Mouse (Mus musculus) CD4-positive, CD25-positive, alpha-beta regulatory T cell, adult 4 months (primary cell): ENCODE measurements around the gene Capsl. TPM values are rescaled to one million over a fixed set of nuclear protein-coding genes. Genes with fewer than 3 reads are reported as not detected.

Experiments
- ATAC-seq: one replicate; pipeline ENCODE4 v1.8.0; 2017
- polyA plus RNA-seq, 2 experiments: library from polyadenylated mRNA; unstranded; fragments of 100-300 nt; shearing (Covaris generic); gene quantifications; one replicate each; pipeline ENCODE4 v1.2.1; 2017

The Capsl gene
- 1 to 10 TPM; 5.9 to 6.3 TPM for polyA plus RNA-seq

DNA sequence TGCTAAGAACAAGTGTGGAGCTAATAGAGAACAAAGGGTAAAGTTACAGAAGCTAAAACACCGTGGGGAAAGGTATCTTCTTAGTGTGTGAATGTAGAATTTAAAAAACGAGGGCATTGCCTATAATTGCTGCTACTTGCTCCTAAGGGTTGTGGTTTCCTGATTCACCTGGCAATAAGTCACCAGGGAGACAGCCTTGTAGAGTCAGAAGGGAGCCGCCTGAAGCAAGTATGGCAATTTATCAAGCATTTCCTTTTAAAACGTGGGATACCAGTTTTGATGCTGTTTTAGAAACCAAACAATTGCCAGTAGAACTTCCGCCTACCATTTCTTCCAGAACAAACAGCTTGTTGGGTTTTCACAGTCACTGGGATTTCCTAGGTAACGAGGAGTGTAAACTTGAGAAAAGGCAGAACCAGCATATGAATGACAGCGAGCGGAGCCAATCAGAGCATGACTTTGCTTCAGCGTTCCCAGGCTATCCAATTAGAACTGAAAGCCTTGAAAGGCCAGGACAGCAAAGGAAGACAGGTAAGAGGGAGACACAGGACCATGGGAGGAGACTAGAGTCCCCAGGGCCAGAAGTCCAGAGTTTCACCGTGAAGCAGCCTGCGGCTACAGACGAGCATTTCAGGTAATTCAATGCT is at the start of gene Capsl:
Gene Capsl (plus strand): TSS at position 495 of the 647 bp plus-strand sequence.
- peak; percentile 96 for ATAC-seq

DNA sequence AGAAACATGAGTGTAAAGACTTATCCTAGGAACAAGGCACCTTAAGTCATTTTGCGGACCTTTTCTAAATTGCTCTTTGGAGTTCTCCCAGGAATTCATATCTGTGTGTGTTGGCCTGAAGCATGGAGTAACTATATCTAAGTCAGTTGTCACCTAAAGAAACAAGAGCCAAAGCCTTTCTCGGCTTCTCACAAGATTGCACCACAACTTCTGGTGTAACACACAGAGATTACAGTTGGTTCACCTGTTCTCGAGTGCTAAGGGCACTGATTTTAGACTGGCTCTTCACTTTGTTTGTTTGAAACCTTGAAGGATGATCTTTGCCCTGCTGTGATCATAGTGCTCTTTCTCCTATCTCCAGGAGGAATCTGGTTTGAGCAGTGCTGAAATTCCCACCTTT is 26.4 kb upstream of the Capsl start:
- no peak for ATAC-seq

DNA sequence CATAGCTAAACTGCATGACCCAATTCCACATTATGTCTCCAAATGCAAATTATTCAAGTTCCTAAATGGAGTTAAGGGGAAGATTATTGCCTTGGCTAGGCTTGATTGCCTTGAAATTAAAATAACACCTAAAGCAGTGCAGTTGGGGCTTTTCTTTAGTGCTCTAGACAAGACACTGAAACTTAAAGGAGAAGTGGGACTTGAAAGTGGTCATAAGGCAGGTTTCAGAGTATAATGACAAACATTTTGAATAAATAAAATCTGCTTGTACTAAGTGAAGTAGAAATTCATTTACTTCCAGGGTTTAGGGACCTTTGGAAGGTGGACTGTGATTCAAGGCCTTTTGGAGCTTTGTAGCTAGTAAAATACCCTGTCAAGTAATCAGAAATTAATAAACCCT is 14.7 kb upstream of the Capsl start:
- no peak for ATAC-seq

DNA sequence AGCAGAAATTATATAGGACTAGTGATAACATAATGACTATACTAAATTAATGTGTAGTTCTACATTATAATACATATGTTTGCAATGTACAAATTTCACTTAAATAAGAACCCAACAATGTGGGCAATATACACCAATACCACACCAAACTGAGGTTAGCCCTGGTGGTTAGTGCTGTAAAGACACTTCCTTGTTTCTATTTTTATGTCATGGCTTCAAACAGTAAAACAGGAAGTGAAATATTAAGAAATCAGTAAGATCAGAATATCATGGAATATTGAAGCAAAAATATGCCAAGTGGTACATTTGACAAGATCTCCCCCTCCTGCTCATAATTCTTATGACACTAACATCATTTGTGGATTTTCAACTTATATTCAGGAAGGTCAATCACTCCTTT is 8.0 kb upstream of the Capsl start:
- ATAC-seq: peak; percentile 32

DNA sequence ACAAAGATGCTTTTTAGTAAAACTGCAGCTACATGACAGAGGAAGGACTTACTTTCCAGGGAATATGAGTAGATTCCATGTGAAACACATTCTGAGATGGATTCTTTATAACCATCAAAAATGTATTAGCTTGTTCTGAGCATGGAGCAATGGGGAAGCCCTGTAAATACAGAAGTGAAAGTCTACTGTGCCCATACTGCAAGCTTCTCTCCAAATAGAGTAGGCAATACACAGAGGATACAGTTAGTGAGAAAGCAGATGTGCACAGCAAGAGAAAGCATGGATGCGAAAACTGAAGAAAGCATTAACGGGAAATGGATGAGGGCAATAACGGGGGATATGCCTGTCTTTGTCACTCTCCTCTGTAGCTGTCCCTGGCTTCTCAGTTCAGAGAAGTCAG is 6.0 kb upstream of the Capsl start:
- no peak for ATAC-seq

DNA sequence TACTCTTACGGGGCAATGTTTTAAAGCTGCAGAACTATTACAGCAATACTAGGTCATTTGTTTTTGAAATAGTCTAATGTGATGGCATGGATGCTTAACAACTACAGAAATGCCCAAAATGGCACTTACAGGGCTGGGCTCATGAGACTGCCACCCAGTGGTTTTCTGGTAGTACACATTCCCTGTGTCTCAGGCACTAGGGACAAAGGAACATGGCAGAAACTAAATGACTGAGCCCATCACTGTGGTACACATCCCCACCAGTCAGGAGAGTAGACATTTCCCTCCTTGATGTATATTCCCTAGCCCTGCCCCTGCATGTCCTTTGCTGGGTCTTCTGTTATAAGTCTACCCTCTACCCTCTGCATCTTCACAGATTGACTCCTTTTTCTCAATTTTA is 16.2 kb downstream of the Capsl start:
- ATAC-seq: no peak

DNA sequence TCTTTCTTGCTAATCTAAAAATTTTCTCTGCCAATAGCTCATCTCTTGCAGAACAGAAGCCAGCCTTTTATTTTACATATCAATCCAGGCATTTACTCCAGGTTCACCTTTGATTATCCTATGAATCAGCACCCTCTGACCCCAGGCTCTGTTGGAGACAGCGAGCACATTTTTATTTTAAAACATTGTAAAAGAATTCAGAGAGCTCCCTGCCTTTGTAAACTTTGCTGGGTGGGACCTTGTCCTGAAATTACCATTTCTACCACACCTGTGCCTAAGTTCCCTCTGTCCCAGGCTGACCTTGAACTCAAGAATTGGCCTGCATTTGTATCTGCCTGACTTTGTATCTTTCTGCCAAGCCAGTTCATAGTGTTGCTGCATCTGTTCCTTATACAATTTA is 17.0 kb downstream of the Capsl start:
- ATAC-seq: no peak

DNA sequence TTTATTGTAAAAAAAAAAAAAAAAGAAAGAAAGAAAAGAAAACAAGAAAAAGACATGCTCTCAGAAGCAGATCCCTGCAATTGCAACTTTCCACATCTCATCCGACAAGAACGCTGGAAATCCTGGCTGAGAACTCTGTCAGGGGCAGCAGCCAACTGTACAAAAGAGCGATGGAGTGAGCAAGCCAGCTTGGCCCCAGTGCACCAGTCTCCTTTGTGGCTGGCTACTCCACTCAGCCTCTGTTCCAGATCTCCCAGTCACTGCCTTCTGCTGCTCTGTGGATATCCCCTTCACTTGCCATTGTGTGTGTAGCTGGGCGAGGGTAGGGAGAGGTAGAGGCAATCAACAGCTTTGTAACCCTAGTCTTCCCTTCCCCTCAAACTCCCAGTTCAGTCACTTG is 18.4 kb downstream of the Capsl start:
- ATAC-seq: no peak

DNA sequence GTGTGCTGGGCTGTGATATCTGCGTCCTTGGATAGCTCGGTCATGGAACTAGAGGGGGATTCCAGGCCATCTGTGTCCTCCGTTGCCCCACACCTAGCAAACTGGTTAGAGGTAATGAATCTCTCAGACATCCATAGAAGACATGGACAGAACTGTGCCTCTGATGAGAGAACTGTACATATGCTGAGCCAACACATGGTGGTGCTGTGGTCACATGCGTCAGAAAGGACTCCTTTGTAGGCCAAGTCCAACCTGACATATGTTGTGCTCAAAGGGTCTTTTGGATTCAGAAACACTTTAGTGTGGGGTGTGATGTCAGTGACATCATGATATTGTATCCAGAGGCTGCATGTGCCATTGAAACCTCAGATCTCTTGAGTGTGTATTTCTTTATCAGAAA is 19.4 kb downstream of the Capsl start:
- peak; percentile 97 for ATAC-seq

DNA sequence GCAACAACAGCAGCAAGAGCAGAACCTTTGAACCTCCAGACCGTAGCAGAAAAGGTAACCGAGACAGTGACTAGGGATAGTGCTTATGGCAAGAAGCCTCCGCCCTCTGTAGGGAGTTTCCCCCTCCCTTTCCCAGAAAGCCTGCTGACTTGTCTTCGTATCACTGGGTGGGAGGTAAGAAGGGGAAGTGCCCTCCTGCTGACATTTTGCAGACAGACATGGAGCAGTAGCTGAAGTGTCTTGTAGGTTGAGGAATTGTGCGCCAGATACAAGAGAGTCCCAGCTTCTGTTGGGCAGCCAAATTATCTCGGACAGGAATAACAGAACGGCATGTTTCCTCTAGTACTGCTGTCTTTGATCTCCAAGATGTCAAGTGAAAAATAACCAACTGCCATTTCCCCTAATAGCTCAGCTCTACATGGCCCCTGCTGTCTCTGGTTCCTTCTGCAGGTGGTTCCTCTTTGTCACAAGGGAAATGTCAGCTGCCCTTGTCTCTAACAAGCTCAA is 27.7 kb downstream of the Capsl start:
- peak; percentile 69 for ATAC-seq

DNA sequence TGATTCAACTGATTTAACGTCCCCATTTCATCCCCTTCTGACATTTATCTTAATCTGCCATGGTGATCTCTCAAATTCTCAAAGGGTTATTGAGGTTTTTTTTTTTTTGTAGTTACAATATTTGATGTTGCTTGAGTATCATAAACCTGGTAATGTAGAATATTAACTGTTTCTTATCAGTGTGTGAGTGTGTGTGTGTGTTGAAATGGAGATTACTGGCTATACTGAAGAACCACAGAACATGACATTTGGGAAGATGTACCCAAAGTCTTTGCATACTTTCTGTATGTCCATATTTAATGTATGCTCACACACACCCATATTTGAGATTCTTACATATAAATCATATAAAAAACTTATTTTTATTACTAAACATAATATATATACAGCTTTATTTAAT is 28.2 kb downstream of the Capsl start:
- ATAC-seq: no peak

DNA sequence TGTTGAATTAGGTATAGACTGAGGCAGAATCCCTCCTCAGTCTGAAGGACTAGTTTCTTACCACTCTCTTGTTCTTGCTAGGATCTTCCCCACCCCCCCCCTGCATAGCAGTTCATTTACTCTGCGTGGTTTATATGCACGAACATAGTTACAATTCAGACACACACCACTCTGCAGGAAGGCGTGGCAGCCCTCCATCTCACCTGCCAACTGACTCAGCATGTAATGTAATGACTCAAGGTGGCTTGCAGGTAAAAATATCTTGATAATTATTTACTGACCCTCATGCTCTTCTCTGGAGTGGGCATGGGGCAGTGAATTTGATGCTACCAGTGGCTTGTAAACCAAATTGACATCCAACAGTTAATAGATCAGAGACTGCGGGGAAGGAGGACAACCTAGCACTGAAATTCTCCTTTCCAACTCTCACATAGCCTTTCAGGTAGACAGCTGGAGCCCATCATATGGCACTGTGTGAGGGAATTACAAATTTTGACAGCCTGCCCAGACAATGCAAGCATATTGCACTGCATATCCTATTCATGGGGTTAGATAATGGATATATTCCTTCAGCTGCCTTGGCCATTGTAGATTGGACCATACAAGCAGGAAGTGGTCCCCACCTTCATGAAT is 35.3 kb downstream of the Capsl start:
- ATAC-seq: peak; percentile 35

DNA sequence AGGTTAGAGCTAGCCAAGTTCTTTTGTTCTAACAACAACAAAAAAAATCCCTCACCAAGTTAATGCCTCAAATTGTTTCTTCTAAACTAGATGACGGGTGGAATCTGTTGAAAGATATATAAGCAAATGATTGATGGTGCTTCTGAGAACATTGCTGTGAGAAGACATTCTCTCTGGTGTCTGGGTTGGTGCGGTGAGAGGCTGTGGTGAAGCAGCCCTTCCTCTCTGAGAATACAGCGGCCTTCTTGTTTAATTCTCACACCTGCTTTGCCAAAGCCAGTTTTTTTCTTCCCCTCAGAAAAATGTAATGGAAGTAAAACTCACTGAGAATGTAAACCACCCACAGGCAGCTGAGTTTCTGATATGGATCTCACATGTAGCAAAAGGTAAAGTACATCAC is 36.3 kb downstream of the Capsl start:
- peak; percentile 60 for ATAC-seq

DNA sequence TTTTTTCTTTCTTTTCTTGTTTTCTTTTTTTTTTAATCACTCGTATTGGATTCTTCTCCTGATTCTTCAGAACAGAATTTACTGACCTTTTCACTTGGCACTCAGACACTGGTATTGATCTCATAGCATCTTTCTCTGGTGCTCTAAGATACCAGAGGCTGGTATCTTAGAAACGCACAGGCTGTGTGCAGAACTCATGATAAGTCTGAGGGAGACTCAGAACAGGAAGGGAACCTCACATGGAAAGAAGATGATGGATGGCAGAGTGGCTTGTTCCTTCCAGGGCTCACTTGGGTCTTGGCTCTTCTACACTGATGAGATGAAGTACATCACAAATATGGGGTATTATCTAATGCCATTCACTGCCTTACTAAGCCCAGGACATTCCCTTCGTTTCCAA is 36.8 kb downstream of the Capsl start:
- peak; percentile 38 for ATAC-seq

DNA sequence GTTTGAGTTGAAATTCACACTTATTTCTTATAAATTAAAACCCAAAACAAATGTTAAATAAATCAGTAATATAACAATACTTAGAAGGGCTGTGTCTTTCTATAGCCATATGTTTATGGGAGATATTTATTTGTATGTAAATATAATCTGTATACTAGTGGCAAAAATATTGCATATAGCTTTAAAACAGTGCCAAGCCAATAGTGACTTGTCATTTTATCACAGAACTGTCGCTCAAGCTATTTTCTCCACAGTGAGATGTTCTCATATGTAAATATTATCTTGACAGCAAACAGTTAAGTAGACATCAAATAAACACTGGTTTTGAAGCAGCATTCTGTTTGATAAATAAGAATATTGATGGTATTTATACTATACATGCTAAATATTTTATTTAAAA is 37.4 kb downstream of the Capsl start:
- no peak for ATAC-seq

DNA sequence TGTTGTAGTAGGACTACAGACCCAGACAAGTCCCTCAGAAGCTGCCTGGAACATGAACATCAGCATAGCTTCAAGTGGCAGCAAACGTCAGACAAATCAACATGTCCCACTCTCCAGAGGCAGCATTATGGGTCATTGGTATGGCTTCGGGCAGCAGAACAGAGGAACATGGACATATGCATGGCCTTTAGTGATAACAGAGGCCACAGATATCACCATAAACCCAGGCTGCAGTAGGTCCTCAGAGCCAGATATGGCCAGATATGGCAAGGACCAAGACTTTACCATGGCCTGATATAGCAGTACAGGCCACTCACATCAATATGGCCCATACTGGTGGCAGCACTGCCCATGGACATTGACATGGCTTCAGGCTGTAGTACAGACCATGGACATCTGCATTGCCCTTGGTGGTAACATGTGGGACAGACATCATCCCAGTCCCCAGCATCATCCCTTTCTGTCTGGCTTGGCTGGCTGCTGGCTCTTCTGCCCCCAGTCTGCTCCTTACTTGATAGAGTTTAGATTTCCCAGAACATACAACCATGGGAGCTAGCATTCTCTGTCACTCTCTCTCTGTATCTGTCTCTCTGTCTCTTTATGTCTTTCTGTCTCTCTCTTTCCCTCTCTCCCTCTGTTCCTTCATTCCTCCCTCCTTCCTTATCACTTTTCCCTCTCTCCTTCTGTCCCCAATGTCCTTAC is 53.7 kb downstream of the Capsl start:
- no peak for ATAC-seq

DNA sequence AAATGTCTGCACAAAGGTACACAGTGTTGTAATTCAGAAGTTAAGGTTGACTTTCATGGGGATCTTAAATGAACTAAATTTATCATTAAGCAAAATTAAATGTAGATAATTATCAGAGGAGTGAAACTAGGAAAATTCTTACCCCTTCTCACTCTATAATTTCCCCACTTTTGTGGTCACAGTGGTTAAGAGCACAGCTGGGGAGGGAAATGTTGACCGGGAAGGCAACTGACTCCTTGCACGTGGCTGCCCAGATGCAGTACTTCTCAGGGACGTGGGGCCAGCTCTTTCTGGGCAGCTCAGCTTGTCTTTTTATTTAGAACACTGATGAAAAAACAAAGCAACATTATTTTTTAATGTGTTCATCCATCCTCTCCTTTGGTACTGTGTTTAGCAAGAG is 56.2 kb downstream of the Capsl start:
- no peak for ATAC-seq

Other genes with a start within 250 kb of the Capsl start
- not detected for gene Ugt3a1, start 159.1 kb upstream of the Capsl start, polyA plus RNA-seq
- gene Ugt3a2, start 100.5 kb upstream of the Capsl start, polyA plus RNA-seq: under 1 TPM in 1 of 2 experiments, not detected in 1; 0.31 TPM
- gene Il7r, start 94.1 kb downstream of the Capsl start, polyA plus RNA-seq: 100 to 1,000 TPM; 218 to 281 TPM